Mouse (Mus musculus): Measurements from ENCODE around the gene Dpp8.

GRCm38 (mm10) chr9:64987651-64988050 is 44.6 kb upstream of the Dpp8 start:
- TF ChIP-seq CTCF (IDR thresholded peaks at IDR 0.05) = no peak
- TF ChIP-seq EP300 (IDR thresholded peaks at IDR 0.05; ENCODE audit: insufficient read depth, low read depth, low read length) = no peak
